Mouse (Mus musculus) neutrophil, adult 5-6 weeks (primary cell): ENCODE measurements around the gene Krtap1-3. TPM values are rescaled to one million over a fixed set of nuclear protein-coding genes. Genes with fewer than 3 reads are reported as not detected.

ENCODE experiments used
- ATAC-seq: fragments of 151-379, 151-347 bp; 2 replicates; pipeline ENCODE4 v1.8.0; 2017; ENCODE audit warnings: mild to moderate bottlenecking, moderate TSS enrichment; ENCODE audit not compliant: insufficient number of reproducible peaks, poor library complexity, low FRiP score, severe bottlenecking; ENCODE audit errors: extremely low read depth
- total RNA-seq: library from RNA; stranded (forward); fragments of 200-1000 nt; gene quantifications from 2 replicates; pipeline ENCODE4 v1.2.3, GENCODE M21; 2017

Gene Krtap1-3
- total RNA-seq, 1 experiment from 2014 or later = not detected

- no peak for ATAC-seq
Measured at GRCm38 (mm10) chr11:99566530-99566929, 24.6 kb downstream of the Krtap1-3 start, which contains the start of gene Krtap3-1. TSS of gene Krtap3-1 (minus strand) at chr11:99566630.

- ATAC-seq = no peak
Measured at GRCm38 (mm10) chr11:99562580-99562979, 28.6 kb downstream of the Krtap1-3 start.

- no peak for ATAC-seq
Measured at GRCm38 (mm10) chr11:99559366-99559765, 31.8 kb downstream of the Krtap1-3 start, which contains the start of gene Gm11939. TSS of gene Gm11939 (minus strand) at chr11:99559466.

- no peak for ATAC-seq
Measured at GRCm38 (mm10) chr11:99557976-99558745, 33.0 kb downstream of the Krtap1-3 start.

GRCm38 (mm10) chr11:99556753-99557152, 34.4 kb downstream of the Krtap1-3 start, which contains the start of gene Krtap3-2:
TSS of gene Krtap3-2 (minus strand) at chr11:99556853.
- no peak for ATAC-seq

GRCm38 (mm10) chr11:99556195-99556594, 34.9 kb downstream of the Krtap1-3 start:
- ATAC-seq = no peak

- no peak for ATAC-seq
Measured at GRCm38 (mm10) chr11:99550765-99551164, 40.4 kb downstream of the Krtap1-3 start, which contains the start of gene Krtap3-3. TSS of gene Krtap3-3 (minus strand) at chr11:99550865.

GRCm38 (mm10) chr11:99547892-99548291, 43.2 kb downstream of the Krtap1-3 start:
- no peak for ATAC-seq

Other genes starting within 250 kb of the Krtap1-3 start
- not detected in 2 replicates for gene Krt27, start 240.2 kb downstream of the Krtap1-3 start, total RNA-seq
- not detected in 2 replicates for gene Krt28, start 216.4 kb downstream of the Krtap1-3 start, total RNA-seq
- 0.93 TPM in 1 of 2 replicates, not detected in the other for gene Krt10, start 202.0 kb downstream of the Krtap1-3 start, total RNA-seq
- gene Krt12, start 169.1 kb downstream of the Krtap1-3 start, total RNA-seq = 0.58 TPM in 1 of 2 replicates, not detected in the other
- gene Krt20, start 153.2 kb downstream of the Krtap1-3 start, total RNA-seq = not detected in 2 replicates
- 1.5 and 2.9 TPM in 2 replicates for gene Krt23, start 98.2 kb downstream of the Krtap1-3 start, total RNA-seq
- gene Krt39, start 70.0 kb downstream of the Krtap1-3 start, total RNA-seq = not detected in 2 replicates
- not detected in 2 replicates for gene Krt40, start 48.2 kb downstream of the Krtap1-3 start, total RNA-seq
- not detected in 2 replicates for gene Krtap3-3, start 40.5 kb downstream of the Krtap1-3 start, total RNA-seq
- gene Krtap3-2, start 34.5 kb downstream of the Krtap1-3 start, total RNA-seq = not detected in 2 replicates
- gene Gm11939, start 31.9 kb downstream of the Krtap1-3 start, total RNA-seq = not detected in 2 replicates
- gene Krtap3-1, start 24.7 kb downstream of the Krtap1-3 start, total RNA-seq = not detected in 2 replicates
- gene Krtap1-5, start 10.3 kb downstream of the Krtap1-3 start, total RNA-seq = not detected in 2 replicates
- not detected in 2 replicates for gene Krtap1-4, start 7.7 kb downstream of the Krtap1-3 start, total RNA-seq
- not detected in 2 replicates for gene Krtap9-3, start 6.8 kb upstream of the Krtap1-3 start, total RNA-seq
- gene Gm11938, start 12.0 kb upstream of the Krtap1-3 start, total RNA-seq = not detected in 2 replicates
- gene Gm11937, start 18.9 kb upstream of the Krtap1-3 start, total RNA-seq = not detected in 2 replicates
- gene Krtap2-4, start 23.5 kb upstream of the Krtap1-3 start, total RNA-seq = not detected in 2 replicates
- gene Gm11562, start 29.1 kb upstream of the Krtap1-3 start, total RNA-seq = not detected in 2 replicates
- gene Krtap4-1, start 36.9 kb upstream of the Krtap1-3 start, total RNA-seq = not detected in 2 replicates
- gene Krtap4-2, start 43.7 kb upstream of the Krtap1-3 start, total RNA-seq = not detected in 2 replicates
- not detected in 2 replicates for gene Krtap4-7, start 52.8 kb upstream of the Krtap1-3 start, total RNA-seq
- gene Gm11555, start 58.9 kb upstream of the Krtap1-3 start, total RNA-seq = not detected in 2 replicates
- gene Gm11563, start 67.6 kb upstream of the Krtap1-3 start, total RNA-seq = not detected in 2 replicates
- gene Krtap4-6, start 74.6 kb upstream of the Krtap1-3 start, total RNA-seq = not detected in 2 replicates
- not detected in 2 replicates for gene Gm14190, start 99.4 kb upstream of the Krtap1-3 start, total RNA-seq
- gene Gm14180, start 143.0 kb upstream of the Krtap1-3 start, total RNA-seq = not detected in 2 replicates
- not detected in 2 replicates for gene Gm11595, start 181.6 kb upstream of the Krtap1-3 start, total RNA-seq
- not detected in 2 replicates for gene Krtap4-8, start 189.4 kb upstream of the Krtap1-3 start, total RNA-seq
- gene Krtap4-9, start 193.9 kb upstream of the Krtap1-3 start, total RNA-seq = not detected in 2 replicates
- gene Gm11596, start 202.1 kb upstream of the Krtap1-3 start, total RNA-seq = not detected in 2 replicates
- gene Gm11569, start 207.6 kb upstream of the Krtap1-3 start, total RNA-seq = not detected in 2 replicates
- gene Gm11554, start 213.1 kb upstream of the Krtap1-3 start, total RNA-seq = not detected in 2 replicates
- not detected in 2 replicates for gene Krtap4-13, start 218.6 kb upstream of the Krtap1-3 start, total RNA-seq
- gene Gm11564, start 224.3 kb upstream of the Krtap1-3 start, total RNA-seq = not detected in 2 replicates
- not detected in 2 replicates for gene 2300003K06Rik, start 246.7 kb upstream of the Krtap1-3 start, total RNA-seq